Mouse (Mus musculus): ENCODE measurements around the gene Mtrf1l. TPM values are rescaled to one million over a fixed set of nuclear protein-coding genes. Genes with fewer than 3 reads are reported as not detected.

The Mtrf1l gene
- 18.9 and 19.4 TPM in 2 replicates for polyA plus RNA-seq (2014; fragmentation: Nextera tagmentation; extraction: Ambion mirVana)

DNA sequence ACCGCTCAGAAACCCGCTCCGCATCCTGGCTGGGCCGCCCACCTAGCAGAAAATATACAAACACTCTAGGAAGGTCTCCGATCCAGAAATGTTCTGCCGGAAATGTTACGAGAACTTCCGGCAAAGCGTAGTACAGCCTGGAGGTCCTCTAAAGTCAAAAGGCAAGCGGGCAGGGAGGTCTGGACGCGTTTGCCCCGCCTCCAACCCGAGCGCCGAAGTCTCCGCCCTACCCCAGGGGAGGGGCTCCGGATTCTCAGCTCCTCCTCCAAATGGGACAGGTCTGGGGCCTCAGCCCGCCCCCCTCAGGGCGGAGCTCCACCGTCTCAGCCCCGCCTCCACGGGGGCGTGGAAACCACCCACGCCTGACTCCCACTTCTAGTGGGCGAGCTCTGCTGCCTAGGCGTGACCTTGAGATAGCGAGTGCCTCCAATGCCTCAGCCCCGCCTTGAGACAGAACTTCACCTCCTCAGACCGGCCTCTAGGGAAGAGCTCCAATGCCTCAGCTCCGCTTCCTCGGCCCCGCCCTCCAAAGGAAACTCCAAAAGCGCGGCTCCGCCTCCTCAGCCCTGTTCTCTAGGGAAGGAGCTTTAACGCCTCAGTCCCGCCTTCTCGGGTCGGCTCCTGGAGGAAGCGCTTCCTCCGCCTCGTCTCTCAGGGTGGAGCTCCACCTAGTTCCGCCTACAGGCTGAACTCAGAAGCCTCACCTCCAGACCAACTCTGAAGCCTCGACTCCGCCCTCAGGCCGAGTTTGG is at the start of gene Mtrf1l:
Mtrf1l (minus strand) TSS at position 171 of the 752 bp plus-strand sequence.
- no peaks in the 10 kb centered on the region for H3K9me3 ChIP-seq (ENCODE audit: control insufficient read depth, low read length)
- under 1% methylated on average over 47 of the region's 47 CpGs for WGBS
- H3K4me1 ChIP-seq (ENCODE audit: control insufficient read depth, insufficient read depth, low read length): peaks cover 8% of the 10 kb centered on the region; the same call in 1 of the 2 replicates
- H3K4me2 ChIP-seq (replicated peaks; ENCODE audit: low read depth, low read length): peak within 1 kb of the TSS; percentile 63
- peak; percentile 96 for ATAC-seq (ENCODE audit: low FRiP score, low TSS enrichment)
- H3K27me3 ChIP-seq (ENCODE audit: control insufficient read depth, insufficient read depth, low read length): no peaks in the 10 kb centered on the region
- H3K27ac ChIP-seq (ENCODE audit: low read depth, low read length): peak within 1 kb of the TSS; percentile 86
- peak within 1 kb of the TSS; percentile 79 for H3K9ac ChIP-seq (ENCODE audit: low read depth, low read length)
- H3K4me3 ChIP-seq (ENCODE audit: low read length): peak within 1 kb of the TSS; percentile 70
- peaks cover 19% of the 10 kb centered on the region for H3K36me3 ChIP-seq (ENCODE audit: control insufficient read depth, insufficient read depth, low read length)

DNA sequence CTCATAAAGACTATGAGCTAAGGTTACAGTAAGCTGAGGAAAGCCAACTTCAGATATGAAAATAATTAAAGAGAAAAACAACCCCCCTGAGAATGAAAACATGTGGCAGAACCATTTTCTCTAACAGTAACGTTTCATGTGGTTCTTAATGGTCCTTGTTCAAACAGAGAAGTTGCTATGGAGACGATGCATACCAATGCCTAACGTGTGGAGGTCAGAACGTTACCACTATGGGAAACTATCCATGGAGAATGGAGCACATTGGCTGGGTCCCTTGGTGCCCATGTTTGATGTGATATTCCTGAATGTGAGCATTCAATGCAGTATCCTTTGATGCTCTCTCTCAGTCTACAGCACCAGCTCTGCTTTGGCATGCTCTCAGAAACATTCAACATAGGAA is 47.4 kb upstream of the Mtrf1l start:
- WGBS: 44% methylated on average over 4 of the region's 4 CpGs
- Histone ChIP-seq H3K9ac (ENCODE audit: low read depth, low read length) (no peak overlapping the region), H3K4me2 (replicated peaks; ENCODE audit: low read depth, low read length) (no peak overlapping the region), H3K4me3 (ENCODE audit: low read length) (no peak overlapping the region), H3K27me3 (ENCODE audit: control insufficient read depth, insufficient read depth, low read length) (no peaks in the 10 kb centered on the region), H3K4me1 (ENCODE audit: control insufficient read depth, insufficient read depth, low read length) (no peaks in the 10 kb centered on the region), H3K9me3 (ENCODE audit: control insufficient read depth, low read length) (no peaks in the 10 kb centered on the region), H3K36me3 (ENCODE audit: control insufficient read depth, insufficient read depth, low read length) (no peaks in the 10 kb centered on the region), H3K27ac (ENCODE audit: low read depth, low read length) (no peak overlapping the region)
- ATAC-seq (ENCODE audit: low FRiP score, low TSS enrichment): no peak

DNA sequence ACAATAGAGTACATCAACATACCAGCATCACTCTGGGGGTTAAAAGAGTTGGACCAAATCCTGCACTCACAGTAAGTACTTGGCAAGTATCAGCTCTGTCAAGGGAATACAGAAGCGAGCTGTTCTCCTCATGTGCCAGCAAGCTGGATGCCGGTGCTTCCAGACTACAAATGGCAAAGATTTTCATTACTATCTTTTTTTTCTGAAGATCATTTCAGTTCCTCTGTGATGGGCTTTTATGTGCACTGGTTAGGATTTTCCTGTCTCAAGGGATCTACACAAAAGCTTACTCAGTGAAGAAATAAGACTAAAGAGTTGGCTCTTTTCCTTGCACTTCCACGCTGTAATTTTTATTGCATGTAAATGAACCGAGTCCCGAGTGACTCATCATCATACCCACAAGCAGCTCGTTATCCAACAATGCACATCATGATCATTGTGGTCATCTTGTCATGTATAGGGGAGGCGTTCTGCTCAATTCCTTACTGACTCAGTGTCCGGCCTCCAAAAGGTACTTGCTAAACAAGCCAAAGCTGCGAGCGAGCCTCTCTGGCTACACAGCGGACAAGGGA is 44.4 kb upstream of the Mtrf1l start:
- H3K4me3 ChIP-seq (ENCODE audit: low read length): no peak overlapping the region
- H3K9me3 ChIP-seq (ENCODE audit: control insufficient read depth, low read length): no peaks in the 10 kb centered on the region
- H3K27me3 ChIP-seq (ENCODE audit: control insufficient read depth, insufficient read depth, low read length): no peaks in the 10 kb centered on the region
- no peaks in the 10 kb centered on the region for H3K36me3 ChIP-seq (ENCODE audit: control insufficient read depth, insufficient read depth, low read length)
- no peak for ATAC-seq (ENCODE audit: low FRiP score, low TSS enrichment)
- no peaks in the 10 kb centered on the region for H3K4me1 ChIP-seq (ENCODE audit: control insufficient read depth, insufficient read depth, low read length)
- WGBS: 82% methylated on average over 11 of the region's 11 CpGs
- H3K4me2 ChIP-seq (replicated peaks; ENCODE audit: low read depth, low read length): no peak overlapping the region
- H3K9ac ChIP-seq (ENCODE audit: low read depth, low read length): no peak overlapping the region
- H3K27ac ChIP-seq (ENCODE audit: low read depth, low read length): no peak overlapping the region

DNA sequence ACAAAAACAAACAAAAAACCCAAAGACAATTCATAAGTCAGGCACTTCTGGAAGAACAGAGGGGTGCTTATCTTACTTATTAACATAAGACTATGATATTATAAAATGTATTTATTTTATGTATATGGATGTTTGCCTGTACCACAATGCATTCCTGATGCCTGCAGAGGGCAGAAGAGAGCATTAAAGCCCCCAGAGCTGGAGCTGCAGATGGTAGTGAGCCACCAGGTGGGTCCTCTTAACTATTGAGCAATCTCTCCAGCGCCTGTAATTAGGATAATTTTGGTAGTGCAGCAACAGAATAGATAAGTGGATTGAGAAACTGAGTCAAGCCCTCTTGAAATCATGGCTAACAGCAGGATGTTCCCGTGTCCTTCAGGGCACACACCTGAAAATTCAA is 42.3 kb upstream of the Mtrf1l start:
- no peaks in the 10 kb centered on the region for H3K27me3 ChIP-seq (ENCODE audit: control insufficient read depth, insufficient read depth, low read length)
- 70% methylated on average over 2 of the region's 2 CpGs for WGBS
- no peaks in the 10 kb centered on the region for H3K9me3 ChIP-seq (ENCODE audit: control insufficient read depth, low read length)
- H3K9ac ChIP-seq (ENCODE audit: low read depth, low read length): no peak overlapping the region
- ATAC-seq (ENCODE audit: low FRiP score, low TSS enrichment): no peak
- no peak overlapping the region for H3K4me2 ChIP-seq (replicated peaks; ENCODE audit: low read depth, low read length)
- H3K4me1 ChIP-seq (ENCODE audit: control insufficient read depth, insufficient read depth, low read length): no peaks in the 10 kb centered on the region
- no peak overlapping the region for H3K27ac ChIP-seq (ENCODE audit: low read depth, low read length)
- no peaks in the 10 kb centered on the region for H3K36me3 ChIP-seq (ENCODE audit: control insufficient read depth, insufficient read depth, low read length)
- no peak overlapping the region for H3K4me3 ChIP-seq (ENCODE audit: low read length)

DNA sequence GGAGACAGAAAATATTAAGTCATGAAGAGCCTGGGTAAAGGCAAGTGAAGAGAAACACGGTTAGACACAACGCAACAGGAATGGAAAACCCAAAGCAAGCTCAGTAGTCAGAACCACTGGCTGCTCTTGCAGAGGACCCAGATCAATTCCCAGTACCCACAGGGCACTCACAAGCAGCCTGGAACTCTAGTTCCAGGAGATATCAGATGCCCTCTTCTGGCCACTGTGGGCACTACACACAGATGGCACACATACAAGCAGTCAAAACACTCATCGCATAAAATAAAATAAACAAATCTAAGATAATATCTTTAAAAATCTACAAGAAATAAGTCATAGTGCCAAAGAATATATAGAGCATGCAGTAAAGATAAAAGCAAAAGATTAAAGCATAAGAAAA is 39.0 kb upstream of the Mtrf1l start:
- no peak for ATAC-seq (ENCODE audit: low FRiP score, low TSS enrichment)
- WGBS: 95% methylated on average over 3 of the region's 3 CpGs
- no peaks in the 10 kb centered on the region for H3K36me3 ChIP-seq (ENCODE audit: control insufficient read depth, insufficient read depth, low read length)
- no peak overlapping the region for H3K9ac ChIP-seq (ENCODE audit: low read depth, low read length)
- H3K27me3 ChIP-seq (ENCODE audit: control insufficient read depth, insufficient read depth, low read length): no peaks in the 10 kb centered on the region
- no peaks in the 10 kb centered on the region for H3K9me3 ChIP-seq (ENCODE audit: control insufficient read depth, low read length)
- H3K4me3 ChIP-seq (ENCODE audit: low read length): no peak overlapping the region
- H3K4me2 ChIP-seq (replicated peaks; ENCODE audit: low read depth, low read length): no peak overlapping the region
- H3K4me1 ChIP-seq (ENCODE audit: control insufficient read depth, insufficient read depth, low read length): no peaks in the 10 kb centered on the region
- H3K27ac ChIP-seq (ENCODE audit: low read depth, low read length): no peak overlapping the region

DNA sequence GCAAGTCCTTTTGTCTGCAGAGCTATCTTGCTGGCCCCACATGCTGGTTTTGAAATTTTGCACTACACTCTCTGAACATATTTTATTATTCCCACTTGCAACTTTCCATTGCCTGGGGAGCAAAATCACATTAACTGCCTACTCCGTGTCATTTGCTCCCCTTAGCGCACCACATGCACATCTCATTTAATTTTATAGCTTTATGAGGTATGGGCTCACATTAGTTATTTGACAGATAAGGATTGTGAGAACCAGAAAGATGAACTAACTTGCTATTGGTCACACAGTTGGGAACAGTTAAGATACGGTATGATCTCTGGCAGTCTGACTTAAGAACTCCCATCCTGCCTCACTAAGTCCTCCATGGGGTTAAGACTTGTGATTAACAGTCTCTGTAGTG is 37.1 kb upstream of the Mtrf1l start:
- no peaks in the 10 kb centered on the region for H3K27me3 ChIP-seq (ENCODE audit: control insufficient read depth, insufficient read depth, low read length)
- ATAC-seq (ENCODE audit: low FRiP score, low TSS enrichment): no peak
- H3K4me2 ChIP-seq (replicated peaks; ENCODE audit: low read depth, low read length): no peak overlapping the region
- H3K4me3 ChIP-seq (ENCODE audit: low read length): no peak overlapping the region
- no peaks in the 10 kb centered on the region for H3K4me1 ChIP-seq (ENCODE audit: control insufficient read depth, insufficient read depth, low read length)
- no peak overlapping the region for H3K27ac ChIP-seq (ENCODE audit: low read depth, low read length)
- H3K9ac ChIP-seq (ENCODE audit: low read depth, low read length): no peak overlapping the region
- 92% methylated on average over 3 of the region's 3 CpGs for WGBS
- H3K36me3 ChIP-seq (ENCODE audit: control insufficient read depth, insufficient read depth, low read length): no peaks in the 10 kb centered on the region
- H3K9me3 ChIP-seq (ENCODE audit: control insufficient read depth, low read length): no peaks in the 10 kb centered on the region

DNA sequence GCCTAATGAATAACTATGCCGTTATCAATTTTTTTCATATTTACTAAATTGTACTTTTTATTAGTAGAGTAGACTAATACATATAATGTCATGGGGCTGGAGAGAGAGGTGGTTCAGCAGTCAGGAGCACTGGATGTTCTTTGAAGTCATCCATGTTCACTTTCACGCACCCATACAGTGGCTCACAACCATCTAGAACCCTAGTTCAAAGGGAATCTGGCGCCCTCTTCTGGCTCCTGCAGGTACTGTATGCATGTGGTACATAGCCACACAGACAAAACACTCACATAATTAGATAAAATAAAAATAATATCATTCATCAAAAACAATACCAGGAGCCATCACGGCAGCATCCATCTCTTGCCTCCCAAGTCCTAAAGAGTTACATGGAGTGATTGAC is 36.0 kb upstream of the Mtrf1l start:
- 77% methylated on average over 4 of the region's 4 CpGs for WGBS
- Histone ChIP-seq H3K9ac (ENCODE audit: low read depth, low read length) (no peak overlapping the region), H3K4me3 (ENCODE audit: low read length) (no peak overlapping the region), H3K27me3 (ENCODE audit: control insufficient read depth, insufficient read depth, low read length) (no peaks in the 10 kb centered on the region), H3K4me1 (ENCODE audit: control insufficient read depth, insufficient read depth, low read length) (no peaks in the 10 kb centered on the region), H3K4me2 (replicated peaks; ENCODE audit: low read depth, low read length) (no peak overlapping the region), H3K36me3 (ENCODE audit: control insufficient read depth, insufficient read depth, low read length) (no peaks in the 10 kb centered on the region), H3K9me3 (ENCODE audit: control insufficient read depth, low read length) (no peaks in the 10 kb centered on the region), H3K27ac (ENCODE audit: low read depth, low read length) (no peak overlapping the region)
- no peak for ATAC-seq (ENCODE audit: low FRiP score, low TSS enrichment)

DNA sequence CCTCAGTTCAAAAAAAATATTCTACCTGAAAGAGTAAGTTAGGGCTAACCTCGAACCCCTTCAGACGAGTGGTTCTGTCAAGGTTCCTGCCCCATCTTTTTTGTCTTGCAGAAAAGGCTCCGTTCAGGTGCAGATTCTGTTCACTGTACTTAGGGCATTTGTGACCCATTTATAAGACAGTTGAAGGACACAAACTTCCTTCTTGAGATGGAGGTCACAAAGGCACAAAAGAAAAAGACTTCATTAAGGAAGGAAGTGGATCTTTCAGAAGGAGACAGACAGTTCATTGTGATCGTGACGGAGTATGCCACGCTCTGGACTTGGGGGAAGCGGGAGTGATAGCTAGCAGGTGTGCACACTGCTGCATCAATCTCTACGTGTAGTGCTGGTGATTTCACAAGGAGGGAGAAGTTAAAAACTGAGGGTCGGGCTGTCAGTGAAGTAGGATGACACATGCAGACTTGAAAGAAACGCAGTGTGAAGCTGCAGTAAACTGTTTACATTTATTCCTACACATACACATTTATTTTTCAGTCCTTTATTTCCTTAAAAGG is 34.4 kb upstream of the Mtrf1l start:
- H3K4me1 ChIP-seq (ENCODE audit: control insufficient read depth, insufficient read depth, low read length): no peaks in the 10 kb centered on the region
- 76% methylated on average over 10 of the region's 10 CpGs for WGBS
- H3K36me3 ChIP-seq (ENCODE audit: control insufficient read depth, insufficient read depth, low read length): no peaks in the 10 kb centered on the region
- H3K27me3 ChIP-seq (ENCODE audit: control insufficient read depth, insufficient read depth, low read length): no peaks in the 10 kb centered on the region
- no peak overlapping the region for H3K4me3 ChIP-seq (ENCODE audit: low read length)
- no peak for ATAC-seq (ENCODE audit: low FRiP score, low TSS enrichment)
- H3K27ac ChIP-seq (ENCODE audit: low read depth, low read length): no peak overlapping the region
- no peaks in the 10 kb centered on the region for H3K9me3 ChIP-seq (ENCODE audit: control insufficient read depth, low read length)
- H3K4me2 ChIP-seq (replicated peaks; ENCODE audit: low read depth, low read length): no peak overlapping the region
- H3K9ac ChIP-seq (ENCODE audit: low read depth, low read length): no peak overlapping the region

DNA sequence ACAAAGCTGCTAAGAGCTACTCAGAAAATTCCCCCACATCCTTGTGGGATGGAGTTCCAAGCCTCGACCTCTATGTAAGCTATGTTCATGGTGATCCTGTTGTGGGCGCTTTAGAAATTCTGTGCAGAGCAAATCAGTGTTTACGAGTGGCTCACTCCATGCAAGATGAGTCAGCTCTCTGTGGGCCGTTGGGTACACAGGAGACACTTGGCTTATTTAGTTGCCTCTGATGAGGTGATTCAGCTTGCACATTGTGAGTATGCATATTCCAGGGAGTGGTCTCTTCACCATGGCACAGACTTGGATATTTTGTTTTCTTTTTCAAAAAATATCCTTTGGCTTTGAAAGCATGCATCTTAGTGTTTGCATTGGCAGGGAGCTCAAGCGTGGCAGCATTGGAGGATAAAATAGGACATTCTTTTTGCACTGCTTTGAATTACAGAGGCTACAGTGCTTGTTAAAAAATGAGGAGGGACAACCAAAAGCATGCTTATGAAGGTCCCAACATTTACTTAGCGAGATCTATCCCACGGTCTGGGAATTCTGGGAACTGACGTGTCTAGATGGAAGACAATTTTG is 29.7 kb upstream of the Mtrf1l start:
- no peaks in the 10 kb centered on the region for H3K4me1 ChIP-seq (ENCODE audit: control insufficient read depth, insufficient read depth, low read length)
- no peak for ATAC-seq (ENCODE audit: low FRiP score, low TSS enrichment)
- no peaks in the 10 kb centered on the region for H3K36me3 ChIP-seq (ENCODE audit: control insufficient read depth, insufficient read depth, low read length)
- no peak overlapping the region for H3K4me3 ChIP-seq (ENCODE audit: low read length)
- H3K9me3 ChIP-seq (ENCODE audit: control insufficient read depth, low read length): no peaks in the 10 kb centered on the region
- H3K27ac ChIP-seq (ENCODE audit: low read depth, low read length): no peak overlapping the region
- H3K4me2 ChIP-seq (replicated peaks; ENCODE audit: low read depth, low read length): no peak overlapping the region
- H3K9ac ChIP-seq (ENCODE audit: low read depth, low read length): no peak overlapping the region
- H3K27me3 ChIP-seq (ENCODE audit: control insufficient read depth, insufficient read depth, low read length): no peaks in the 10 kb centered on the region
- 91% methylated on average over 8 of the region's 8 CpGs for WGBS
